Mouse (Mus musculus): ENCODE results near the gene Arv1.

GRCm38 (mm10) chr8:124705823-124706222, 16.1 kb upstream of the Arv1 start:
- TF ChIP-seq CTCF (IDR thresholded peaks at IDR 0.05; ENCODE audit: insufficient read depth, low read depth, low read length) (no peak), POLR2A (IDR thresholded peaks at IDR 0.05; ENCODE audit: insufficient read depth, low read depth, low read length) (no peak)
